Mouse (Mus musculus) frontal cortex, postnatal 36 days (tissue): ENCODE results near the gene Rab28.

ENCODE experiments used
- DNase-seq, 2 experiments: peaks; one replicate each; pipeline ENCODE4 v3.0.0; 2022; ENCODE audit warnings: low spot score in 2 of 2

Rab28 gene

GRCm38 (mm10) chr5:41627224-41628144, 80.5 kb downstream of the Rab28 start:
- DNase-seq = no peak

GRCm38 (mm10) chr5:41625544-41625943, 82.4 kb downstream of the Rab28 start:
- DNase-seq = no peak

- no peak for DNase-seq
These were observed 86.2 kb downstream of the Rab28 start for GRCm38 (mm10) chr5:41621748-41622147.

GRCm38 (mm10) chr5:41618966-41619365, 89.0 kb downstream of the Rab28 start:
- DNase-seq = peak; percentile 19 to 42

GRCm38 (mm10) chr5:41610447-41611030, 97.4 kb downstream of the Rab28 start:
- DNase-seq = peak in 1 of 2 experiments; percentile 48

GRCm38 (mm10) chr5:41596242-41597117, 111.5 kb downstream of the Rab28 start:
- DNase-seq = no peak

- DNase-seq = peak; percentile 63 to 78
These were observed 112.8 kb downstream of the Rab28 start for GRCm38 (mm10) chr5:41595199-41595598.

- no peak for DNase-seq
These were observed 129.9 kb downstream of the Rab28 start for GRCm38 (mm10) chr5:41578051-41578450.
